Mouse (Mus musculus): ENCODE results near the gene Adtrp. TPM values are rescaled to one million over a fixed set of nuclear protein-coding genes. Genes with fewer than 3 reads are reported as not detected.

Gene Adtrp
- polyA plus RNA-seq, 2 experiments: 0.36 to 0.50 TPM

- ATAC-seq (ENCODE audit: insufficient read depth): no peak
- no peaks in the 10 kb centered on the region for H3K4me1 ChIP-seq (replicated peaks; ENCODE audit: control insufficient read depth in 2 of 2, insufficient read depth in 2 of 2, low read length in 1 of 2)
Measured at GRCm38 (mm10) chr13:41817583-41817982, 29.9 kb downstream of the Adtrp start.

GRCm38 (mm10) chr13:41816643-41817042 lies 30.8 kb downstream of the Adtrp start:
- Histone ChIP-seq H3K27ac (no peak overlapping the region), H3K27me3 (ENCODE audit: control insufficient read depth, insufficient read depth, low read length) (no peaks in the 10 kb centered on the region), H3K4me2 (ENCODE audit: low read depth) (no peak overlapping the region), H3K9ac (replicated peaks) (no peak overlapping the region), H3K4me1 (replicated peaks; ENCODE audit: control insufficient read depth in 2 of 2, insufficient read depth in 2 of 2, low read length in 1 of 2) (no peaks in the 10 kb centered on the region), H3K4me3 (ENCODE audit: insufficient read depth in 1 of 2, low read depth in 2 of 2, low read length in 2 of 2) (no peak overlapping the region), H3K9me3 (ENCODE audit: control insufficient read depth, low read length) (no peaks in the 10 kb centered on the region), H3K36me3 (replicated peaks; ENCODE audit: control insufficient read depth, insufficient read depth, low read depth) (no peaks in the 10 kb centered on the region)
- DNase-seq (ENCODE audit: low read depth in 3 of 3, low spot score in 3 of 3): no peak
- no peak for TF ChIP-seq CTCF (IDR thresholded peaks at IDR 0.05; ENCODE audit: low read depth)
- TF ChIP-seq EP300 (IDR thresholded peaks at IDR 0.05; ENCODE audit: low read depth): no peak
- WGBS (ENCODE audit: insufficient replicate concordance): 62% methylated on average over 4 of the region's 4 CpGs
- no peak for ATAC-seq (ENCODE audit: insufficient read depth)

More at GRCm38 (mm10) chr13:41817583-41817982, 29.9 kb downstream of the Adtrp start:
- Histone ChIP-seq H3K4me3 (ENCODE audit: insufficient read depth in 1 of 2, low read depth in 2 of 2, low read length in 2 of 2) (no peak overlapping the region), H3K9ac (replicated peaks) (no peak overlapping the region), H3K36me3 (replicated peaks; ENCODE audit: control insufficient read depth, insufficient read depth, low read depth) (no peaks in the 10 kb centered on the region), H3K4me2 (ENCODE audit: low read depth) (no peak overlapping the region), H3K9me3 (ENCODE audit: control insufficient read depth, low read length) (no peaks in the 10 kb centered on the region), H3K27me3 (ENCODE audit: control insufficient read depth, insufficient read depth, low read length) (no peaks in the 10 kb centered on the region), H3K27ac (no peak overlapping the region)
- WGBS (ENCODE audit: insufficient replicate concordance): 67% methylated on average over 4 of the region's 4 CpGs
- DNase-seq (ENCODE audit: low read depth in 3 of 3, low spot score in 3 of 3): no peak
- TF ChIP-seq CTCF (IDR thresholded peaks at IDR 0.05; ENCODE audit: low read depth) (no peak), EP300 (IDR thresholded peaks at IDR 0.05; ENCODE audit: low read depth) (no peak)

- Histone ChIP-seq H3K27me3 (ENCODE audit: control insufficient read depth, insufficient read depth, low read length) (no peaks in the 10 kb centered on the region), H3K36me3 (replicated peaks; ENCODE audit: control insufficient read depth, insufficient read depth, low read depth) (no peaks in the 10 kb centered on the region), H3K9ac (replicated peaks) (no peak overlapping the region), H3K4me1 (replicated peaks; ENCODE audit: control insufficient read depth in 2 of 2, insufficient read depth in 2 of 2, low read length in 1 of 2) (no peaks in the 10 kb centered on the region), H3K27ac (no peak overlapping the region), H3K9me3 (ENCODE audit: control insufficient read depth, low read length) (no peaks in the 10 kb centered on the region), H3K4me2 (ENCODE audit: low read depth) (no peak overlapping the region), H3K4me3 (ENCODE audit: insufficient read depth in 1 of 2, low read depth in 2 of 2, low read length in 2 of 2) (no peak overlapping the region)
- WGBS (ENCODE audit: insufficient replicate concordance): 80% methylated on average over 7 of the region's 7 CpGs
- ATAC-seq (ENCODE audit: insufficient read depth) (no peak), DNase-seq (ENCODE audit: low read depth in 3 of 3, low spot score in 3 of 3) (no peak)
- TF ChIP-seq EP300 (IDR thresholded peaks at IDR 0.05; ENCODE audit: low read depth) (no peak), CTCF (IDR thresholded peaks at IDR 0.05; ENCODE audit: low read depth) (no peak)
Measured at GRCm38 (mm10) chr13:41810776-41811175, 36.7 kb downstream of the Adtrp start.

GRCm38 (mm10) chr13:41807815-41808214 lies 39.7 kb downstream of the Adtrp start:
- Histone ChIP-seq H3K9ac (replicated peaks) (no peak overlapping the region), H3K27ac (no peak overlapping the region), H3K4me2 (ENCODE audit: low read depth) (no peak overlapping the region), H3K4me3 (ENCODE audit: insufficient read depth in 1 of 2, low read depth in 2 of 2, low read length in 2 of 2) (no peak overlapping the region), H3K27me3 (ENCODE audit: control insufficient read depth, insufficient read depth, low read length) (no peaks in the 10 kb centered on the region), H3K9me3 (ENCODE audit: control insufficient read depth, low read length) (no peaks in the 10 kb centered on the region), H3K4me1 (replicated peaks; ENCODE audit: control insufficient read depth in 2 of 2, insufficient read depth in 2 of 2, low read length in 1 of 2) (no peaks in the 10 kb centered on the region), H3K36me3 (replicated peaks; ENCODE audit: control insufficient read depth, insufficient read depth, low read depth) (no peaks in the 10 kb centered on the region)
- WGBS (ENCODE audit: insufficient replicate concordance): 79% methylated on average over 4 of the region's 4 CpGs
- no peak for TF ChIP-seq EP300 (IDR thresholded peaks at IDR 0.05; ENCODE audit: low read depth)
- no peak for TF ChIP-seq CTCF (IDR thresholded peaks at IDR 0.05; ENCODE audit: low read depth)
- ATAC-seq (ENCODE audit: insufficient read depth): no peak
- no peak for DNase-seq (ENCODE audit: low read depth in 3 of 3, low spot score in 3 of 3)

GRCm38 (mm10) chr13:41807300-41807699 lies 40.2 kb downstream of the Adtrp start:
- no peak for ATAC-seq (ENCODE audit: insufficient read depth)
- Histone ChIP-seq H3K4me1 (replicated peaks; ENCODE audit: control insufficient read depth in 2 of 2, insufficient read depth in 2 of 2, low read length in 1 of 2) (no peaks in the 10 kb centered on the region), H3K4me2 (ENCODE audit: low read depth) (no peak overlapping the region), H3K27me3 (ENCODE audit: control insufficient read depth, insufficient read depth, low read length) (no peaks in the 10 kb centered on the region), H3K9me3 (ENCODE audit: control insufficient read depth, low read length) (no peaks in the 10 kb centered on the region), H3K9ac (replicated peaks) (no peak overlapping the region), H3K4me3 (ENCODE audit: insufficient read depth in 1 of 2, low read depth in 2 of 2, low read length in 2 of 2) (no peak overlapping the region), H3K36me3 (replicated peaks; ENCODE audit: control insufficient read depth, insufficient read depth, low read depth) (no peaks in the 10 kb centered on the region), H3K27ac (no peak overlapping the region)
- TF ChIP-seq EP300 (IDR thresholded peaks at IDR 0.05; ENCODE audit: low read depth) (no peak), CTCF (IDR thresholded peaks at IDR 0.05; ENCODE audit: low read depth) (no peak)
- DNase-seq (ENCODE audit: low read depth in 3 of 3, low spot score in 3 of 3): no peak
- 65% methylated on average over 4 of the region's 4 CpGs for WGBS (ENCODE audit: insufficient replicate concordance)

All from liver, embryonic 14.5 days (tissue).